Mouse (Mus musculus) G1E (cell line): ENCODE measurements around the gene Homer2. TPM values are rescaled to one million over a fixed set of nuclear protein-coding genes. Genes with fewer than 3 reads are reported as not detected.

Experiments used
- ATAC-seq: 2 replicates; pipeline ENCODE4 v1.8.0; 2016; ENCODE audit warnings: mild to moderate bottlenecking; ENCODE audit not compliant: insufficient number of reproducible peaks, poor library complexity, low FRiP score, severe bottlenecking; ENCODE audit errors: extremely low read depth
- DNase-seq: peaks from one replicate; pipeline ENCODE4 v3.0.0; 2012; ENCODE audit warnings: low spot score
- H3K27me3 ChIP-seq: 2 replicates; pipeline ENCODE4 v1.6.1; 2012; ENCODE audit warnings: mild to moderate bottlenecking, low read length, inconsistent platforms; ENCODE audit not compliant: insufficient read depth
- H3K36me3 ChIP-seq: replicated peaks from 2 replicates; pipeline ENCODE3; 2012; ENCODE audit warnings: mild to moderate bottlenecking, inconsistent platforms
- H3K4me1 ChIP-seq: 2 replicates; pipeline ENCODE4 v1.6.1; 2012; ENCODE audit warnings: low read depth, low read length, inconsistent platforms, mixed read lengths; ENCODE audit not compliant: insufficient read depth
- H3K4me3 ChIP-seq: 2 replicates; pipeline ENCODE4 v1.5.1; 2012; ENCODE audit warnings: low read depth, mild to moderate bottlenecking, inconsistent platforms, low read length, moderate library complexity, mixed read lengths
- H3K9me3 ChIP-seq: replicated peaks from 2 replicates; pipeline ENCODE4 v1.6.1; 2012; ENCODE audit warnings: inconsistent platforms
- CTCF ChIP-seq: IDR thresholded peaks from 2 replicates; pipeline ENCODE4 v1.5.1; 2012; ENCODE audit warnings: low read depth, low read length, inconsistent platforms, mixed read lengths
- GATA1 ChIP-seq: IDR thresholded peaks from 2 replicates; pipeline ENCODE4 v1.6.1; 2012; ENCODE audit warnings: borderline replicate concordance, low read length, inconsistent platforms, mixed read lengths
- GATA2 ChIP-seq: IDR thresholded peaks from 2 replicates; pipeline ENCODE4 v1.6.1; 2012; ENCODE audit warnings: low read depth, low read length, inconsistent platforms, borderline replicate concordance
- POLR2AphosphoS5 ChIP-seq: IDR thresholded peaks from 2 replicates; pipeline ENCODE4 v1.6.1; 2012; ENCODE audit warnings: low read depth, low read length, inconsistent platforms; ENCODE audit not compliant: insufficient replicate concordance
- TAL1 ChIP-seq: conservative IDR thresholded peaks from 2 replicates; pipeline ENCODE4 v1.6.1; 2012; ENCODE audit warnings: low read depth, low read length, inconsistent platforms, mixed read lengths
- polyA plus RNA-seq: library from polyadenylated mRNA; stranded (reverse); fragments of >175 nt; gene quantifications from 2 replicates; pipeline ENCODE4 v1.2.3, GENCODE M21; 2012
- total RNA-seq, 2 experiments: library from RNA; stranded (forward) in 1 of 2; stranded (reverse) in 1 of 2; fragments of 200-1000 nt in 1 of 2; fragments of >200 nt in 1 of 2; fragmentation: Nextera tagmentation in 1 of 2; gene quantifications; 2 replicates each; pipeline ENCODE4 v1.2.3; 2014 to 2017

The Homer2 gene
- total and polyA plus RNA-seq, 3 experiments, result 35.9 to 45.9 (median 37.3) TPM

GRCm38 (mm10) chr7:81656635-81657034, 50.7 kb downstream of the Homer2 start:
- Histone ChIP-seq H3K4me1 (peaks cover 14% of the 10 kb centered on the region), H3K27me3 (no peaks in the 10 kb centered on the region), H3K4me3 (no peak overlapping the region), H3K36me3 (peaks cover 37% of the 10 kb centered on the region), H3K9me3 (no peaks in the 10 kb centered on the region)
- ATAC-seq, result no peak
- TF ChIP-seq POLR2AphosphoS5, result no peak
- no peak for TF ChIP-seq CTCF
- no peak for TF ChIP-seq TAL1
- no peak for TF ChIP-seq GATA1
- TF ChIP-seq GATA2, result no peak
- DNase-seq, result no peak

- H3K9me3 ChIP-seq, result no peaks in the 10 kb centered on the region
- peaks cover 44% of the 10 kb centered on the region for H3K36me3 ChIP-seq
- ATAC-seq, result no peak
- H3K4me1 ChIP-seq, result peaks cover 18% of the 10 kb centered on the region
- no peak for DNase-seq
- TF ChIP-seq GATA1, result no peak
- no peaks in the 10 kb centered on the region for H3K27me3 ChIP-seq
- H3K4me3 ChIP-seq, result no peak overlapping the region
Observed at GRCm38 (mm10) chr7:81654946-81655718, 52.2 kb downstream of the Homer2 start.

- no peak for DNase-seq
- Histone ChIP-seq H3K27me3 (no peaks in the 10 kb centered on the region), H3K36me3 (peaks cover 46% of the 10 kb centered on the region), H3K4me3 (no peak overlapping the region), H3K4me1 (peaks cover 14% of the 10 kb centered on the region; the same call in 1 of the 2 replicates), H3K9me3 (no peaks in the 10 kb centered on the region)
- ATAC-seq, result no peak
- TF ChIP-seq CTCF (no peak), GATA2 (no peak), TAL1 (no peak), POLR2AphosphoS5 (no peak), GATA1 (no peak)
Observed at GRCm38 (mm10) chr7:81653988-81654387, 53.3 kb downstream of the Homer2 start.

GRCm38 (mm10) chr7:81652296-81652695, 55.0 kb downstream of the Homer2 start:
- no peak for DNase-seq
- H3K27me3 ChIP-seq, result no peaks in the 10 kb centered on the region
- peaks cover 61% of the 10 kb centered on the region for H3K36me3 ChIP-seq
- TF ChIP-seq POLR2AphosphoS5 (no peak), GATA2 (no peak), TAL1 (no peak), CTCF (no peak), GATA1 (no peak)
- peaks cover 14% of the 10 kb centered on the region; the same call in 1 of the 2 replicates for H3K4me1 ChIP-seq
- H3K9me3 ChIP-seq, result no peaks in the 10 kb centered on the region
- no peak for ATAC-seq
- no peak overlapping the region for H3K4me3 ChIP-seq

GRCm38 (mm10) chr7:81651284-81651683, 56.0 kb downstream of the Homer2 start:
- Histone ChIP-seq H3K36me3 (peaks cover 64% of the 10 kb centered on the region), H3K4me1 (peaks cover 15% of the 10 kb centered on the region; the same call in 1 of the 2 replicates), H3K27me3 (no peaks in the 10 kb centered on the region), H3K9me3 (no peaks in the 10 kb centered on the region), H3K4me3 (no peak overlapping the region)
- TF ChIP-seq POLR2AphosphoS5 (no peak), GATA2 (no peak), TAL1 (no peak), GATA1 (no peak), CTCF (no peak)
- no peak for DNase-seq
- no peak for ATAC-seq

GRCm38 (mm10) chr7:81649270-81649669, 58.1 kb downstream of the Homer2 start:
- TF ChIP-seq CTCF, result no peak
- no peak for TF ChIP-seq GATA1
- no peak for TF ChIP-seq TAL1
- no peak for TF ChIP-seq GATA2
- TF ChIP-seq POLR2AphosphoS5, result no peak
- no peak for ATAC-seq
- no peaks in the 10 kb centered on the region for H3K9me3 ChIP-seq
- H3K4me3 ChIP-seq, result no peak overlapping the region
- DNase-seq, result no peak
- H3K36me3 ChIP-seq, result peaks cover 74% of the 10 kb centered on the region
- peaks cover 15% of the 10 kb centered on the region; the same call in 1 of the 2 replicates for H3K4me1 ChIP-seq
- no peaks in the 10 kb centered on the region for H3K27me3 ChIP-seq
